ENCODE assay signal across 16 mouse cellular contexts in the genomic region with DNA sequence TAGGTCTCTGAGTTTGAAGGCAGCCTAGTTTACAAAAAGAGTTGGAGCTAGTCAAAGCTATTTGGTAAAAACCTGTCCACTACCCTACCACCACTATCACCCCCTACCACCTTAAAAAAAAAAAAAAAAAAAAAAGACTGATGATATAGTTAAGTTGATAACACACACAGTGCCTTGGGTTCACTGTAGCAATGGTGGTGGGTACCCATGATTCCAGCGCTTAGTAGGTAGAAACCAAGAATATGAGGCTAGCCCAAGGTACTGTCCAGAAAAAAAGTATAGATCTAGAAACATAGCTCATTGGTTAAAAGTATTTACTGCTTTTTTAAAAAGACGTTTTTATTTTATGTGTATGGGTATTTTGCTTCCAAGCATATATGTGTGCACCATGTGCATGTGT.
"Had no signal": no experiment of that assay in that cellular context is flagged by ENCODE, and none has a peak within 500 bp of the region (broad histone marks: within the 10 kb centered on the region; RNA-seq: fewer than 3 reads in every experiment).

No protein-coding gene starts in this region.

- H3K4me2 ChIP-seq: neural tube, embryonic 13.5 days; neural tube, embryonic 15.5 days; stomach, embryonic 15.5 days had no signal

- H3K9me3 ChIP-seq: neural tube, embryonic 13.5 days; neural tube, embryonic 15.5 days; stomach, embryonic 15.5 days had no signal

- H3K27me3 ChIP-seq: neural tube, embryonic 13.5 days; neural tube, embryonic 15.5 days; stomach, embryonic 15.5 days had no signal

- H3K9ac ChIP-seq: neural tube, embryonic 13.5 days; neural tube, embryonic 15.5 days; stomach, embryonic 15.5 days had no signal

- DNase-seq: retina, postnatal 1 day; right cerebral cortex, adult 18-20 months; right cerebral cortex, postnatal 14 days; right cerebral cortex, postnatal 25 days; right cerebral cortex, postnatal 4 days; spleen, adult 18-20 months; thymus, adult 18-20 months; thymus, adult 2 months; thymus, postnatal 14 days; thymus, postnatal 25 days; thymus, postnatal 36 days; thymus, postnatal 4 days had no signal

- H3K27ac ChIP-seq: neural tube, embryonic 13.5 days; neural tube, embryonic 15.5 days; stomach, embryonic 15.5 days; stomach, postnatal 0 days had no signal

- H3K4me3 ChIP-seq: neural tube, embryonic 13.5 days; neural tube, embryonic 15.5 days; stomach, embryonic 15.5 days had no signal

- H3K4me1 ChIP-seq: neural tube, embryonic 13.5 days; neural tube, embryonic 15.5 days; stomach, embryonic 15.5 days had no signal
